Mouse (Mus musculus) neural tube, embryonic 14.5 days (tissue): ENCODE measurements around the gene Wdr59. TPM values are rescaled to one million over a fixed set of nuclear protein-coding genes. Genes with fewer than 3 reads are reported as not detected.
A peak's percentile ranks its signal among the peaks of the same experiment; 100 is the strongest.

Experiments
- ATAC-seq: fragments of 200-750 bp; cut with Nextera tagmentation; 2 replicates; pipeline ENCODE4 v1.8.0; 2017; ENCODE audit warnings: low read depth, mild to moderate bottlenecking, moderate TSS enrichment, moderate library complexity
- H3K27ac ChIP-seq: fragments of 300-500 bp; sonication (generic); 2 replicates; pipeline ENCODE4 v1.5.1; 2014; ENCODE audit warnings: low read depth, mild to moderate bottlenecking, control low read depth, low read length, moderate library complexity, mixed read lengths
- H3K27me3 ChIP-seq: fragments of 300-500 bp; sonication (generic); 2 replicates; pipeline ENCODE4 v1.6.1; 2014; ENCODE audit warnings: low read length; ENCODE audit not compliant: control insufficient read depth, insufficient read depth
- H3K36me3 ChIP-seq: fragments of 300-500 bp; sonication (generic); 2 replicates; pipeline ENCODE4 v1.6.1; 2014; ENCODE audit warnings: low read length, mixed read lengths; ENCODE audit not compliant: control insufficient read depth, insufficient read depth
- H3K4me1 ChIP-seq: fragments of 300-500 bp; sonication (generic); 2 replicates; pipeline ENCODE4 v1.6.1; 2014; ENCODE audit warnings: low read length; ENCODE audit not compliant: control insufficient read depth, insufficient read depth
- H3K4me2 ChIP-seq: fragments of 300-500 bp; sonication (generic); 2 replicates; pipeline ENCODE4 v1.6.1; 2014; ENCODE audit warnings: mild to moderate bottlenecking, low read depth, low read length, control low read depth
- H3K4me3 ChIP-seq: fragments of 300-500 bp; sonication (generic); 2 replicates; pipeline ENCODE4 v1.5.1; 2014; ENCODE audit warnings: low read depth, low read length, control low read depth, mixed read lengths
- H3K9ac ChIP-seq: fragments of 300-500 bp; sonication (generic); replicated peaks from 2 replicates; pipeline ENCODE4 v1.6.1; 2014; ENCODE audit warnings: low read depth, mild to moderate bottlenecking, control low read depth, low read length, mixed read lengths
- H3K9me3 ChIP-seq: fragments of 300-500 bp; sonication (generic); 2 replicates; pipeline ENCODE4 v1.6.1; 2016; ENCODE audit warnings: low read length; ENCODE audit not compliant: control insufficient read depth
- WGBS: fragments of 180-500 bp; shearing (Covaris S2); extraction: QIAGEN DNeasy Blood & Tissue Kit; methylation state at CpG from one replicate; pipeline ENCODE4 v1.1.7; 2014; 5-methylcytosine and 5-hydroxymethylcytosine counted together
- polyA plus RNA-seq: library from polyadenylated mRNA; unstranded; fragments of >200 nt; fragmentation: Nextera tagmentation; extraction: Ambion mirVana; gene quantifications from 2 replicates; pipeline ENCODE4 v1.2.1, GENCODE M21; 2014

Gene Wdr59
- polyA plus RNA-seq, 1 experiment from 2014 or later = 8.5 TPM

GRCm38 (mm10) chr8:111492508-111492907 lies 29.4 kb downstream of the Wdr59 start:
- Histone ChIP-seq H3K9ac (no peak overlapping the region), H3K9me3 (no peaks in the 10 kb centered on the region), H3K4me3 (no peak overlapping the region), H3K27ac (no peak overlapping the region), H3K4me1 (no peaks in the 10 kb centered on the region), H3K27me3 (no peaks in the 10 kb centered on the region), H3K4me2 (no peak overlapping the region), H3K36me3 (peaks cover 10% of the 10 kb centered on the region; the same call in 1 of the 2 replicates)
- 86% methylated on average over 9 of the region's 9 CpGs for WGBS
- ATAC-seq = no peak

GRCm38 (mm10) chr8:111491191-111491590 lies 30.7 kb downstream of the Wdr59 start:
- Histone ChIP-seq H3K4me2 (no peak overlapping the region), H3K27ac (no peak overlapping the region), H3K9ac (no peak overlapping the region), H3K4me3 (no peak overlapping the region), H3K4me1 (no peaks in the 10 kb centered on the region), H3K9me3 (no peaks in the 10 kb centered on the region), H3K27me3 (no peaks in the 10 kb centered on the region), H3K36me3 (peaks cover 9% of the 10 kb centered on the region; the same call in 1 of the 2 replicates)
- 67% methylated on average over 7 of the region's 7 CpGs for WGBS
- no peak for ATAC-seq

GRCm38 (mm10) chr8:111490034-111490591 lies 31.8 kb downstream of the Wdr59 start:
- Histone ChIP-seq H3K4me3 (no peak overlapping the region), H3K27ac (no peak overlapping the region), H3K9me3 (no peaks in the 10 kb centered on the region), H3K36me3 (peaks cover 8% of the 10 kb centered on the region; the same call in 1 of the 2 replicates), H3K4me2 (no peak overlapping the region), H3K4me1 (no peaks in the 10 kb centered on the region), H3K27me3 (no peaks in the 10 kb centered on the region), H3K9ac (no peak overlapping the region)
- ATAC-seq = no peak
- WGBS = 86% methylated on average over 10 of the region's 10 CpGs

GRCm38 (mm10) chr8:111480691-111481090 lies 41.2 kb downstream of the Wdr59 start:
- peaks cover 31% of the 10 kb centered on the region for H3K36me3 ChIP-seq
- H3K27ac ChIP-seq = no peak overlapping the region
- H3K4me1 ChIP-seq = no peaks in the 10 kb centered on the region
- H3K27me3 ChIP-seq = no peaks in the 10 kb centered on the region
- H3K9me3 ChIP-seq = no peaks in the 10 kb centered on the region
- no peak overlapping the region for H3K9ac ChIP-seq
- no peak overlapping the region for H3K4me3 ChIP-seq
- 93% methylated on average over 8 of the region's 8 CpGs for WGBS
- no peak overlapping the region for H3K4me2 ChIP-seq
- no peak for ATAC-seq

GRCm38 (mm10) chr8:111477761-111478465 lies 44.0 kb downstream of the Wdr59 start:
- no peak overlapping the region for H3K4me3 ChIP-seq
- ATAC-seq = no peak
- no peak overlapping the region for H3K9ac ChIP-seq
- H3K27ac ChIP-seq = no peak overlapping the region
- H3K4me1 ChIP-seq = no peaks in the 10 kb centered on the region
- H3K27me3 ChIP-seq = no peaks in the 10 kb centered on the region
- H3K9me3 ChIP-seq = no peaks in the 10 kb centered on the region
- H3K36me3 ChIP-seq = peaks cover 16% of the 10 kb centered on the region
- 65% methylated on average over 5 of the region's 5 CpGs for WGBS
- no peak overlapping the region for H3K4me2 ChIP-seq

GRCm38 (mm10) chr8:111471526-111472081 lies 50.3 kb downstream of the Wdr59 start:
- no peak overlapping the region for H3K9ac ChIP-seq
- peak overlapping the region; percentile 31; the same call in 1 of the 2 replicates for H3K27ac ChIP-seq

GRCm38 (mm10) chr8:111469013-111469412 lies 52.9 kb downstream of the Wdr59 start:
- no peaks in the 10 kb centered on the region; the same call in 1 of the 2 replicates for H3K36me3 ChIP-seq
- no peak overlapping the region for H3K9ac ChIP-seq
- H3K4me1 ChIP-seq = 0 out of 2 replicates have a peak, but pooled peaks cover 4% of the 10 kb centered on the region
- peak overlapping the region; percentile 34; the same call in 1 of the 2 replicates for H3K27ac ChIP-seq
- no peaks in the 10 kb centered on the region for H3K27me3 ChIP-seq
- no peaks in the 10 kb centered on the region for H3K9me3 ChIP-seq
- no peak for ATAC-seq
- no peak overlapping the region for H3K4me3 ChIP-seq
- H3K4me2 ChIP-seq = no peak overlapping the region
- WGBS = 48% methylated on average over 6 of the region's 6 CpGs

More at GRCm38 (mm10) chr8:111471526-111472081, 50.3 kb downstream of the Wdr59 start:
- ATAC-seq = no peak
- Histone ChIP-seq H3K36me3 (no peaks in the 10 kb centered on the region; the same call in 1 of the 2 replicates), H3K27me3 (no peaks in the 10 kb centered on the region), H3K4me3 (no peak overlapping the region), H3K4me1 (0 out of 2 replicates have a peak, but pooled peaks cover 4% of the 10 kb centered on the region), H3K9me3 (no peaks in the 10 kb centered on the region), H3K4me2 (no peak overlapping the region)
- 60% methylated on average over 12 of the region's 12 CpGs for WGBS

GRCm38 (mm10) chr8:111465341-111465740 lies 56.6 kb downstream of the Wdr59 start:
- Histone ChIP-seq H3K4me3 (no peak overlapping the region), H3K27ac (no peak overlapping the region), H3K4me1 (0 out of 2 replicates have a peak, but pooled peaks cover 4% of the 10 kb centered on the region), H3K9ac (no peak overlapping the region), H3K27me3 (no peaks in the 10 kb centered on the region), H3K4me2 (no peak overlapping the region), H3K36me3 (no peaks in the 10 kb centered on the region; the same call in none of the 2 replicates), H3K9me3 (no peaks in the 10 kb centered on the region)
- WGBS = 98% methylated on average over 1 of the region's 1 CpGs
- no peak for ATAC-seq

GRCm38 (mm10) chr8:111464526-111464925 lies 57.4 kb downstream of the Wdr59 start:
- no peak overlapping the region for H3K27ac ChIP-seq
- H3K36me3 ChIP-seq = no peaks in the 10 kb centered on the region; the same call in none of the 2 replicates
- no peak overlapping the region for H3K4me2 ChIP-seq
- H3K4me1 ChIP-seq = 0 out of 2 replicates have a peak, but pooled peaks cover 4% of the 10 kb centered on the region
- no peak overlapping the region for H3K4me3 ChIP-seq
- H3K9ac ChIP-seq = no peak overlapping the region
- H3K27me3 ChIP-seq = no peaks in the 10 kb centered on the region
- WGBS = 73% methylated on average over 4 of the region's 4 CpGs
- no peak for ATAC-seq
- H3K9me3 ChIP-seq = no peaks in the 10 kb centered on the region
